Mouse (Mus musculus) embryonic facial prominence, embryonic 15.5 days (tissue): ENCODE data around the gene Ces2a. TPM values are rescaled to one million over a fixed set of nuclear protein-coding genes. Genes with fewer than 3 reads are reported as not detected.

Experiments used
- ATAC-seq: fragments of 200-750 bp; cut with Nextera tagmentation; 2 replicates; pipeline ENCODE4 v1.8.0; 2017; ENCODE audit warnings: low read depth, moderate TSS enrichment; ENCODE audit not compliant: insufficient number of reproducible peaks, low FRiP score, low TSS enrichment
- H3K27ac ChIP-seq: fragments of 300-500 bp; sonication (generic); replicated peaks from 2 replicates; pipeline ENCODE4 v1.5.1; 2015; ENCODE audit warnings: mild to moderate bottlenecking, inconsistent platforms
- H3K27me3 ChIP-seq: fragments of 300-500 bp; sonication (generic); 2 replicates; pipeline ENCODE4 v1.6.1; 2015; ENCODE audit warnings: inconsistent platforms
- H3K36me3 ChIP-seq: fragments of 300-500 bp; sonication (generic); 2 replicates; pipeline ENCODE4 v1.6.1; 2015; ENCODE audit warnings: mild to moderate bottlenecking, inconsistent platforms
- H3K4me1 ChIP-seq: fragments of 300-500 bp; sonication (generic); 2 replicates; pipeline ENCODE4 v1.6.1; 2015; ENCODE audit warnings: inconsistent platforms
- H3K4me2 ChIP-seq: fragments of 300-500 bp; sonication (generic); replicated peaks from 2 replicates; pipeline ENCODE4 v1.6.1; 2015; ENCODE audit warnings: mild to moderate bottlenecking, inconsistent platforms
- H3K4me3 ChIP-seq: fragments of 300-500 bp; sonication (generic); replicated peaks from 2 replicates; pipeline ENCODE4 v1.5.1; 2015; ENCODE audit warnings: mild to moderate bottlenecking, inconsistent platforms
- H3K9ac ChIP-seq: fragments of 300-500 bp; sonication (generic); 2 replicates; pipeline ENCODE4 v1.6.1; 2015; ENCODE audit warnings: inconsistent platforms
- H3K9me3 ChIP-seq: fragments of 300-500 bp; sonication (generic); replicated peaks from 2 replicates; pipeline ENCODE4 v1.6.1; 2016; ENCODE audit warnings: inconsistent platforms
- WGBS: fragments of 180-500 bp; shearing (Covaris S2); methylation state at CpG from one replicate; pipeline ENCODE4 v1.1.7; 2015; 5-methylcytosine and 5-hydroxymethylcytosine counted together
- polyA plus RNA-seq: library from polyadenylated mRNA; unstranded; fragments of >200 nt; fragmentation: Nextera tagmentation; extraction: Ambion mirVana; gene quantifications from 2 replicates; pipeline ENCODE4 v1.2.1, GENCODE M21; 2015

Ces2a gene
- polyA plus RNA-seq = not detected in 2 replicates

- ATAC-seq = no peak
Measured at GRCm38 (mm10) chr8:104733753-104734152, at the start of gene Ces2a. Gene Ces2a (plus strand): TSS chr8:104734003.

DNA sequence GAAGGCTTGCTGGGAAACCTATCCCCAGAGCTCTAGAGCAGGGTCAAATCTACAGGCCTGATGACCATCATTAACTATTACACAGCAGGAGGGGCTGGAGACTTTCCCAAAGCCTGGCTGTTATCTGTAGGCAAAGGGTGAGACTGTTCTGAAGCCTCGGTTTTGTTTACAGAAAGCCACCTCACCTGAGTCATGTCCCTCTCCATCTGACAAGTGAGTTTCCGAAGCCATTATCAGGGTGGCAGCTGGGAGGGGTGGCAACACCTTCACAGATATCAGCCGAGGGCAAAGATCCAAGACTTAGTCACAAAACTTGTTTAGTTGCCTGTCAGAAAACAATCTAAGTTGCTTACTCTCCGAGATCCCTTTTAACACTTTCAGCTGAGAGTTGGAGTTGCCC is 45.4 kb upstream of the Ces2a start:
- WGBS = 67% methylated on average over 4 of the region's 4 CpGs

More at GRCm38 (mm10) chr8:104733753-104734152, at the start of gene Ces2a:
- Histone ChIP-seq H3K36me3 (no peaks in the 10 kb centered on the region), H3K27ac (no peak within 1 kb of the TSS), H3K4me2 (no peak within 1 kb of the TSS), H3K9ac (no peak within 1 kb of the TSS), H3K4me3 (no peak within 1 kb of the TSS), H3K9me3 (no peaks in the 10 kb centered on the region), H3K27me3 (no peaks in the 10 kb centered on the region), H3K4me1 (no peaks in the 10 kb centered on the region)
- 78% methylated on average over 1 of the region's 1 CpGs for WGBS

DNA sequence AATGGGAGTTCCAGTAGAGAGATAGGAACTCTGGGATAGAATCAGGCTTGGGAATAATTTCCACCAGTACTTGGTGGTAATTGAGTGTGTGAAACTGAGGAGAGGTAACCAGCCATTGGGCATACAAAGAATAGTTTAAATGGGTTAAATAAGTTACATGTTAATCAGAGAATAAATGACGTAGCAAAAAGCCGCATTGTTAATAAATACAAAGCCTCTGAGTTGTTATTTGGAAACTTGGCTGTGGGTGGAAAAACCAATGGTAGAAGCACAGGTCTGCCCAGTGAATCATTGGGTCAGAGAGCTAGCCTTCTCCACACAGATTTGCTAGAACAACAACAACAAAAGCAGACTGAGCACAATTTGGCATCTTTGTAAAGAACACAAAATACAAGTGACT is 35.2 kb upstream of the Ces2a start:
- ATAC-seq = no peak
- 85% methylated on average over 2 of the region's 2 CpGs for WGBS
- H3K36me3 ChIP-seq = no peaks in the 10 kb centered on the region

More for the DNA sequence above, 45.4 kb upstream of the Ces2a start:
- Histone ChIP-seq H3K27me3 (no peaks in the 10 kb centered on the region), H3K4me2 (no peak overlapping the region), H3K36me3 (no peaks in the 10 kb centered on the region), H3K27ac (no peak overlapping the region), H3K4me3 (no peak overlapping the region), H3K9me3 (no peaks in the 10 kb centered on the region), H3K9ac (no peak overlapping the region), H3K4me1 (no peaks in the 10 kb centered on the region)
- ATAC-seq = no peak

DNA sequence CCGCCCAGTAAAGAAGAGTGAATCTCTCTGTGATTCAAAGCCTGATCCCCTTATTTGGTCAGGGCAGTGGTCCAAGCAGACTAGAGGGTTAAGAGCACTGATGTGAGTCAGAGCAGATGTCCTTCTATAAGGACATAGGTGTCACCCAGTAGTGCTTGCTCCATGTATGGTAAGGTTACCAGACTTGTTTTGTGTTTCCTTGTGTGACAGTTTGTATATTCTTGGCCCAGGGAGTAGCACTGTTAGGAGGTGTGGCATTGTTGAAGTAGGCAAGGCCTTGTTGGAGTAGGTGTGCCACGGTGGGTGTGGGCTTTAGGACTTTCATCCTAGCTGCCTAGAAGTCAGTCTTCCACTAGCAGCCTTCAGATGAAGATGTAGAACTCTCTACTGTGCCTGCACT is 31.9 kb upstream of the Ces2a start:
- H3K4me3 ChIP-seq = no peak overlapping the region
- no peaks in the 10 kb centered on the region for H3K9me3 ChIP-seq
- no peaks in the 10 kb centered on the region for H3K27me3 ChIP-seq
- H3K4me2 ChIP-seq = no peak overlapping the region
- H3K27ac ChIP-seq = no peak overlapping the region
- no peak for ATAC-seq
- WGBS = 83% methylated on average over 2 of the region's 2 CpGs
- H3K9ac ChIP-seq = no peak overlapping the region
- no peaks in the 10 kb centered on the region for H3K36me3 ChIP-seq
- H3K4me1 ChIP-seq = no peaks in the 10 kb centered on the region

More for the DNA sequence above, 35.2 kb upstream of the Ces2a start:
- Histone ChIP-seq H3K9me3 (no peaks in the 10 kb centered on the region), H3K4me3 (no peak overlapping the region), H3K9ac (no peak overlapping the region), H3K27ac (no peak overlapping the region), H3K4me2 (no peak overlapping the region), H3K27me3 (no peaks in the 10 kb centered on the region), H3K4me1 (no peaks in the 10 kb centered on the region)

DNA sequence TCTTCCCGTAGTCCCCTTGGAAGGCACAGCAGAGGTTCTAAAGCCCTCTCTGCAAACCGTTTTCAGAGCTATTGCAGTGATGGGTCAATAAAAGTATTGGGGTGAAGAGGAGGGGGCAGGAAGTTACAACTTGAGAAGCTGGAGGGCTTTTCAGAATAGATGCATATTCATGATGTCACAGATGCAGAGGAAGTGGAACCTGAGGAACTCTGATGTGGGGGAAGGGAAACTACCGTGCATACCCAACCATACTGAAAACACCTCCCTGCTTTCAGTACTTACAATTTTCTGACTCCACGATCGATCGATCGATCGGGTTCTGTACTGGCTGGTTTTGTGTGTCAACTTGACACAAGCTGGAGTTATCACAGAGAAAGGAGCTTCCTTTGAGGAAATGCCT is 12.6 kb upstream of the Ces2a start:
- Histone ChIP-seq H3K9ac (no peak overlapping the region), H3K4me2 (no peak overlapping the region), H3K4me1 (no peaks in the 10 kb centered on the region), H3K4me3 (no peak overlapping the region), H3K36me3 (no peaks in the 10 kb centered on the region), H3K27me3 (no peaks in the 10 kb centered on the region), H3K27ac (no peak overlapping the region), H3K9me3 (no peaks in the 10 kb centered on the region)
- 83% methylated on average over 8 of the region's 8 CpGs for WGBS
- ATAC-seq = no peak

DNA sequence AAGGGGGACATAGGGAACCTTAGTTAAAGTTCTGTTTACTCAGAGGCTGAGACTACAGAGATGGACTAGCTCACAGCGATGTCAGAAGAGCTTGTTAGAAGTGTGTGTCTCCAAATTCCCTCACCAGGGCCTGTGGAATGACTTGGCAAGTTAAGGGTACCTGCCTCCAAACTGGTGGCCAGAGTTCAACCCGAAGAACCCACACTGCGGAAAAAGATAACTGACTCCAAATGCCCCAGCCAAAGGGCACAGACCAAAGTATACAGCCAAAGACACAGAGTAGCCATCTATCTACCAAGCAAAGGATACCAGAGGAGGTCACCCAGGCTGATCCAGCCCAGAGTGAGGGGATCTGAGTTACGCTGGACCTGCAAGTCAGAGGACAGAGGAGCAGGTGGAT is 2.4 kb upstream of the Ces2a start:
- Histone ChIP-seq H3K9me3 (no peaks in the 10 kb centered on the region), H3K4me2 (no peak overlapping the region), H3K4me1 (no peaks in the 10 kb centered on the region), H3K27me3 (no peaks in the 10 kb centered on the region), H3K9ac (no peak overlapping the region), H3K36me3 (no peaks in the 10 kb centered on the region), H3K4me3 (no peak overlapping the region), H3K27ac (no peak overlapping the region)
- 86% methylated on average over 4 of the region's 4 CpGs for WGBS
- ATAC-seq = no peak

- Histone ChIP-seq H3K4me3 (no peak overlapping the region), H3K4me2 (no peak overlapping the region), H3K27me3 (no peaks in the 10 kb centered on the region), H3K36me3 (no peaks in the 10 kb centered on the region), H3K4me1 (no peaks in the 10 kb centered on the region), H3K9me3 (no peaks in the 10 kb centered on the region), H3K9ac (no peak overlapping the region), H3K27ac (no peak overlapping the region)
- WGBS = 65% methylated on average over 6 of the region's 6 CpGs
- ATAC-seq = no peak
Measured at GRCm38 (mm10) chr8:104731969-104732368, 1.8 kb upstream of the Ces2a start.

GRCm38 (mm10) chr8:104742039-104742438 is 8.2 kb downstream of the Ces2a start:
- no peaks in the 10 kb centered on the region for H3K9me3 ChIP-seq
- no peaks in the 10 kb centered on the region for H3K27me3 ChIP-seq
- H3K4me3 ChIP-seq = no peak overlapping the region
- no peak for ATAC-seq
- WGBS = 80% methylated on average over 1 of the region's 1 CpGs
- H3K9ac ChIP-seq = no peak overlapping the region
- no peak overlapping the region for H3K4me2 ChIP-seq
- no peak overlapping the region for H3K27ac ChIP-seq
- H3K4me1 ChIP-seq = no peaks in the 10 kb centered on the region
- H3K36me3 ChIP-seq = no peaks in the 10 kb centered on the region

GRCm38 (mm10) chr8:104743410-104743809 is 9.6 kb downstream of the Ces2a start:
- Histone ChIP-seq H3K27ac (no peak overlapping the region), H3K36me3 (no peaks in the 10 kb centered on the region)
- 82% methylated on average over 3 of the region's 3 CpGs for WGBS

DNA sequence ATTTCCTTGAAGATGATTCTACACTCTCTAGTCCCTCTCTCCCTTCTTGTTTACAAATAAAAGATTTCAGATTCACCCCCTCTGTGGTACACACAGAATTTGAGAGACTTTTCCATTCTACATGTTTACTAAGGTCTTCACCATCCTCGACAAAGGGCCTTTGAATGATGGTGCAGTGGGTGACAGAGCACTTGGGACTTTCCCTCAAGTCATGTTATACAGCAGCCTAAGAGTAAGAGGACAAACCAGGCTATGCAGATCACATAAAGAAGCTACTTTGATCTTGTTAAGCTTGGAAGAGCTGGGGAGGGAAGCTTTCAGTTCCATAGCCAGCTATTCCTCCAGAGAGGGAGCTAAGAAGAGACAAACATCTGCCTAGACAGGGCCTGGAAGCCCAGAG is 19.0 kb downstream of the Ces2a start:
- Histone ChIP-seq H3K36me3 (no peaks in the 10 kb centered on the region), H3K4me1 (no peaks in the 10 kb centered on the region), H3K9ac (no peak overlapping the region), H3K4me3 (no peak overlapping the region), H3K27me3 (no peaks in the 10 kb centered on the region), H3K4me2 (no peak overlapping the region), H3K27ac (no peak overlapping the region), H3K9me3 (no peaks in the 10 kb centered on the region)
- no peak for ATAC-seq
- 79% methylated on average over 1 of the region's 1 CpGs for WGBS

More at GRCm38 (mm10) chr8:104743410-104743809, 9.6 kb downstream of the Ces2a start:
- Histone ChIP-seq H3K9ac (no peak overlapping the region), H3K9me3 (no peaks in the 10 kb centered on the region), H3K4me2 (no peak overlapping the region), H3K4me1 (no peaks in the 10 kb centered on the region), H3K4me3 (no peak overlapping the region), H3K27me3 (no peaks in the 10 kb centered on the region)
- ATAC-seq = no peak

GRCm38 (mm10) chr8:104757621-104758020 is 23.8 kb downstream of the Ces2a start:
- Histone ChIP-seq H3K27ac (no peak overlapping the region), H3K4me3 (no peak overlapping the region), H3K27me3 (no peaks in the 10 kb centered on the region), H3K36me3 (no peaks in the 10 kb centered on the region), H3K4me1 (no peaks in the 10 kb centered on the region), H3K9ac (no peak overlapping the region), H3K4me2 (no peak overlapping the region), H3K9me3 (no peaks in the 10 kb centered on the region)
- 42% methylated on average over 1 of the region's 1 CpGs for WGBS
- ATAC-seq = no peak

GRCm38 (mm10) chr8:104758209-104758608 is 24.4 kb downstream of the Ces2a start:
- no peak overlapping the region for H3K4me2 ChIP-seq
- 96% methylated on average over 2 of the region's 2 CpGs for WGBS
- ATAC-seq = no peak
- H3K36me3 ChIP-seq = no peaks in the 10 kb centered on the region
- no peaks in the 10 kb centered on the region for H3K4me1 ChIP-seq
- no peaks in the 10 kb centered on the region for H3K27me3 ChIP-seq
- no peak overlapping the region for H3K9ac ChIP-seq
- H3K9me3 ChIP-seq = no peaks in the 10 kb centered on the region
- no peak overlapping the region for H3K4me3 ChIP-seq
- no peak overlapping the region for H3K27ac ChIP-seq
